Mouse (Mus musculus) cerebellum, adult 2 months (tissue): ENCODE data around the gene 2310011J03Rik. TPM values are rescaled to one million over a fixed set of nuclear protein-coding genes. Genes with fewer than 3 reads are reported as not detected.

ENCODE experiments used
- DNase-seq, 2 experiments: peaks; one replicate each; pipeline ENCODE4 v3.0.0; 2021
- H3K27ac ChIP-seq: fragments of 200-500 bp; 2 replicates; pipeline ENCODE4 v1.5.1; 2012; ENCODE audit warnings: low read length, control low read depth, inconsistent platforms; ENCODE audit not compliant: insufficient read depth
- H3K27me3 ChIP-seq: fragments of 200-500 bp; 2 replicates; pipeline ENCODE4 v1.6.1; 2012; ENCODE audit warnings: inconsistent platforms, mild to moderate bottlenecking, low read length, moderate library complexity; ENCODE audit not compliant: control insufficient read depth, insufficient read depth
- H3K4me1 ChIP-seq: fragments of 200-500 bp; 2 replicates; pipeline ENCODE4 v1.6.1; 2011; ENCODE audit warnings: low read length; ENCODE audit not compliant: control insufficient read depth, insufficient read depth
- H3K4me3 ChIP-seq: fragments of 200-500 bp; replicated peaks from 2 replicates; pipeline ENCODE3; 2011; ENCODE audit warnings: mild to moderate bottlenecking, low read depth, low read length, control low read depth; ENCODE audit not compliant: insufficient read depth
- CTCF ChIP-seq: fragments of 200-500 bp; IDR thresholded peaks from 2 replicates; pipeline ENCODE4 v1.5.1; 2011; ENCODE audit warnings: low read depth, mild to moderate bottlenecking, control low read depth, low read length, moderate library complexity, borderline replicate concordance; ENCODE audit not compliant: insufficient read depth
- POLR2A ChIP-seq: fragments of 200-500 bp; IDR thresholded peaks from 2 replicates; pipeline ENCODE4 v1.6.1; 2011; ENCODE audit warnings: low read length, control low read depth, borderline replicate concordance; ENCODE audit not compliant: insufficient read depth
- WGBS: fragments of 180-500 bp; shearing (Covaris S2); methylation state at CpG from one replicate; pipeline ENCODE4 v1.1.7; 2018; 5-methylcytosine and 5-hydroxymethylcytosine counted together
- polyA plus RNA-seq: library from polyadenylated mRNA; depleted of rRNA; stranded (reverse); fragments of >200 nt; gene quantifications from 2 replicates; pipeline ENCODE4 v1.2.3, GENCODE M21; 2012

The 2310011J03Rik gene
- polyA plus RNA-seq, 1 experiment: 51.1 TPM

DNA sequence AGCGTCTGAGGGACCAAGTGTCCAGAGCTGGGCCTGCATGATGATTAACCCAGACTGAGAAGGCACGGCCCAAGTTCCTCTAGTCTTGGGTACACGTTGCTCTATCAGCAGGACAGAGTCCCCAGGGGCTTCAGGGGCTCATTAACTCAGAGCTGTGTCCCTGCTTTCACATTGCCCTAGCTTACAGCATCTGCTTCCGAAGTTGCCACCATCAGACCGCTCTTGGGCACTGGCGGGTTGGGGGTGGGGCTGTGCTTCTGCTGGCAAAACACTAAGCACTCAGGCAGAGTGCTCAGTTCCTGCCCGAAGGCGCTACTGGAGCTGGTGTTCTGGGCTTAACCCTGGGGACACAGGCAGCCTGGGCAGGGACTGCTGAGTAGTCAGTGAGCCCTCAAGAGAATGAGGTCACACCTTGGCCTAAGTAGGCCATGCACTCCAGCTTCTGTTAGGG is 38.4 kb downstream of the 2310011J03Rik start:
- no peak for TF ChIP-seq POLR2A
- TF ChIP-seq CTCF: no peak
- DNase-seq: peak; percentile 54 to 61
- H3K27me3 ChIP-seq: no peaks in the 10 kb centered on the region
- peak overlapping the region; percentile 46 for H3K27ac ChIP-seq
- no peak overlapping the region for H3K4me3 ChIP-seq
- WGBS: 24% methylated on average over 8 of the region's 8 CpGs
- H3K4me1 ChIP-seq: peaks cover 35% of the 10 kb centered on the region

DNA sequence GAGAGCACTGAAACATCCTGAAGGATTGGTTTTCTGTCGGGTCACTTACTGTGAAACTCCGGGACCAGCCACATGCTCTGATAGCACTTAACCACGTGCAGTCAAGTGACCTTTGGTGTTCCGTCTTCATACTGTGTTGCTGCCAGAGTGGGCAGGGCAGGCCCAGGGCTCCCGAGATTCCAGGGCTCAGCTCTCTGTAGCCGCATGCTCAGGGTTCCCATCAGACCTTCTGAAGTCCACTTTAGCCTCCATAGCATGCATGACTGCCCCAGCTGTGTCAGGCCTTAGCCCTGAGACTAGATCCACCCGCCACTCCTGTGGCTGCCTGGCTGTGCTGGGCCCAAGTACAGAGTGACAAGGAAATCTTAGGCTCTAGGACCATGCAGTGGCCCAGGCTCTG is 39.0 kb downstream of the 2310011J03Rik start:
- TF ChIP-seq CTCF (no peak), POLR2A (no peak)
- Histone ChIP-seq H3K4me3 (no peak overlapping the region), H3K27ac (peak overlapping the region; percentile 46; the same call in 1 of the 2 replicates), H3K4me1 (peaks cover 35% of the 10 kb centered on the region), H3K27me3 (no peaks in the 10 kb centered on the region)
- 50% methylated on average over 7 of the region's 7 CpGs for WGBS
- DNase-seq: no peak

DNA sequence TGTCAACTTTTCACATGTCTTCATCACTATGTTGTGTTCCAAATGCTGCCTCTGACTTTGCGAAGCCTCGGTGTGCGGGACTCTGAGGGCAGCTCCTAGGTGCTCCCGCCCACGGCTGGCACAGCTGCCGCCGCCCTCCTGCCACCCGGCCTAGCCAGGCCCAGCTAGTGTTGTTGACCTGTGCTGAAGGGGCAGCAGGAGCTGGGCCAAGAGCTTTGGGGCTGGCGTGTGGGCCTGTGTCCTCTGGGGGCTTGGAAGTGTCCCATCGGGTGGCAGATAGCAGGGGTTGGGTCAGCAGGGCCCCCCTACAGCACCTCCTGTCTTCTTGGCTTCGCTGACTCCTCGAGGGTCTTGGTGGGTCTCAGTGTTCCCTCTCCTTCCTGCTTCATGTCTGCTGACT is 41.1 kb downstream of the 2310011J03Rik start:
- no peak overlapping the region for H3K4me3 ChIP-seq
- TF ChIP-seq POLR2A (no peak), CTCF (no peak)
- WGBS: 81% methylated on average over 12 of the region's 12 CpGs
- H3K4me1 ChIP-seq: peaks cover 33% of the 10 kb centered on the region
- DNase-seq: no peak
- no peak overlapping the region for H3K27ac ChIP-seq
- H3K27me3 ChIP-seq: no peaks in the 10 kb centered on the region

DNA sequence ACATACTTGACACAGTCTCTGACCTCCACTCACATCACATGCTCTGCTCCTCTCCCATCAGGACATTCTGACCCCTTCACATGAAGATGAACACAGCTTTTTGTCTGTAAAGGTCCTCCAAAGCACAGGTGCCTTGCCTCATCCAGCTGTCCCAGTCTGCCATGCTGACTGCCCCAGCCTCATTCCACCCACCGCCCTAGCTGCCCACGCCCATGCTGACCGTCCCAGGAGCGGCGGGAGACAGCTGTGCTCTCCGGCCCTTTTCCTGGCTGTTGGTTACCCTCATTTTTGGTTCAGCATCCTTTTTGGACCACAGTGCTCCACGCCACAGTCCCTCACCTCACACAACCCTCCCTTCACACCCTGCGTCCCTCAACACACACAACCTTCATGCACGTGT is 41.9 kb downstream of the 2310011J03Rik start:
- DNase-seq: no peak
- Histone ChIP-seq H3K4me3 (no peak overlapping the region), H3K4me1 (peaks cover 34% of the 10 kb centered on the region), H3K27ac (no peak overlapping the region), H3K27me3 (no peaks in the 10 kb centered on the region)
- TF ChIP-seq CTCF: no peak
- TF ChIP-seq POLR2A: no peak
- 90% methylated on average over 9 of the region's 9 CpGs for WGBS

DNA sequence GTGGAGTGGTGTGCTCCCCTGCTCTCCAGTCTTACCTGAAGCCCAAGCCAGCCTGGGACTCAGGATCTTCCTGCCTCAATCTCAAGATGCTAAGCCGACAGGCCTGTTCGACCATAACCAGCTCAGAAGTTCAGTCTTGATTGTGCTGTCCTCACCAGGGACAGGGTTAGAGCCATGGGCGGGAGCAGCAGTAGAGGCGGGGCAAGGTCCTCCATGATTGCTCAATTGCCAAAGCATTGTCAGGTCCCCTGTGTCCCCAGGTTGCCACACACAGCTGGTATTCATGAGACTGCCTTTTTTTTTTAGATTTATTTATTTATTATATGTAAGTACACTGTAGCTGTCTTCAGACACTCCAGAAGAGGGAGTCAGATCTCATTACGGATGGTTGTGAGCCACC is 44.1 kb downstream of the 2310011J03Rik start:
- DNase-seq: no peak
- Histone ChIP-seq H3K27ac (no peak overlapping the region), H3K4me1 (peaks cover 28% of the 10 kb centered on the region), H3K27me3 (no peaks in the 10 kb centered on the region), H3K4me3 (no peak overlapping the region)
- 81% methylated on average over 5 of the region's 5 CpGs for WGBS
- TF ChIP-seq CTCF: no peak
- TF ChIP-seq POLR2A: no peak

DNA sequence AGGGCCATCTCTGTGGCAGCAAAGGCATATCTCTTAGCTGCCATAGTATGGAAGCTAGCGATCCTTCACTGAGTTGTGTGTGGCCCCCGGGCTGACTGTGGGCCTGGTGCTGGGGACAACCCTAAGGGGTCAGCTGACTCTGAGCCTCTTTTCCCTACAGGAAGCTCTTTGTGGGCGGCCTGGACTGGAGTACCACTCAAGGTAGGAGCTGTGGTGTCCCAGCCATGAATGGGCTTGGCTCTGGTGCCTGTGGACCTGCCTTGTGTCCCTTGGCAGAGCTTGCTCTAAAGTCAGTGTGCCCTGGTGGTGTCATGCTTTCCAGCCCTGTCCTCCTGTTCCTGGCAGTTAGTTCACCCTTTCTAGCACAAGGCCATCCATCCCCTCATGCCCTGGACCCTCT is 46.5 kb downstream of the 2310011J03Rik start:
- TF ChIP-seq POLR2A: no peak
- no peak for TF ChIP-seq CTCF
- DNase-seq: no peak
- 70% methylated on average over 3 of the region's 3 CpGs for WGBS
- Histone ChIP-seq H3K27ac (no peak overlapping the region), H3K27me3 (no peaks in the 10 kb centered on the region), H3K4me3 (no peak overlapping the region), H3K4me1 (peaks cover 40% of the 10 kb centered on the region)

DNA sequence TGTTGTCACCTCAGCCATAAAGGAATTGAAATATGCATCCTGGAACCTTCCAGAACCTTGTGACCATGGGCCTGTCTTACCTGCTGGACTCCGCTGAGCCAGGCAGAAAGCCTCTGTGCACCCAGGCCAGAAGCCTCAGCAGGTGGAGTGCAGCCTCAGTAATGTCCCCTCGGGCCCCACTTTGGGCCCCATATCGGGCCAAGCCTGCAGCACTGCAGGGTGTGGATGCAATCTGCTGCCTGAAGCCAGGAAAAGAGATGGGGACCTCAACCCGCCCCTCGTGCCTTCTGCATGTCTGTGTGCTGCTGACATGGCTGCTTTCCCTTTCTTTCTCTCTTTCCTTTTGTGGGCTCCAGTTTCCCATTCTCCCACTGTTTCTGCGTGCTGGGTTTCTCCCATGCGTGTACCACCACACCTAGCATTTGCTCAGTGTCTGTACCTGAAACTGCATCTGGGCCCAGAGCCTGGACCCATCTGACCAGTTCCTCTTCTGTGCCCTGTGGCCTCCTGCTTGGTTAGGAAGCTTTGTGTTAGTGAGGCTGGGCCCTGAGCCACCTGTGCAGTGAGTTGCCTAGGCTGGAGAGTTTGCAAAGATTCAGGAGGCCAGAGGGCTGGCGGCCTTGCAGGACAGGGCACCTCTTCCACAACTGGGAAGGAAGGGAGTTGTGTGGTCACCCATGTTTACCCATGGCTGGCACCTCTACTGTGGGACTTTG is 48.3 kb downstream of the 2310011J03Rik start:
- no peaks in the 10 kb centered on the region for H3K27me3 ChIP-seq
- 36% methylated on average over 8 of the region's 8 CpGs for WGBS
- TF ChIP-seq CTCF (no peak), POLR2A (no peak)
- H3K4me3 ChIP-seq: peak overlapping the region; percentile 2
- DNase-seq: no peak
- H3K4me1 ChIP-seq: peaks cover 48% of the 10 kb centered on the region
- peak overlapping the region; percentile 64 for H3K27ac ChIP-seq

DNA sequence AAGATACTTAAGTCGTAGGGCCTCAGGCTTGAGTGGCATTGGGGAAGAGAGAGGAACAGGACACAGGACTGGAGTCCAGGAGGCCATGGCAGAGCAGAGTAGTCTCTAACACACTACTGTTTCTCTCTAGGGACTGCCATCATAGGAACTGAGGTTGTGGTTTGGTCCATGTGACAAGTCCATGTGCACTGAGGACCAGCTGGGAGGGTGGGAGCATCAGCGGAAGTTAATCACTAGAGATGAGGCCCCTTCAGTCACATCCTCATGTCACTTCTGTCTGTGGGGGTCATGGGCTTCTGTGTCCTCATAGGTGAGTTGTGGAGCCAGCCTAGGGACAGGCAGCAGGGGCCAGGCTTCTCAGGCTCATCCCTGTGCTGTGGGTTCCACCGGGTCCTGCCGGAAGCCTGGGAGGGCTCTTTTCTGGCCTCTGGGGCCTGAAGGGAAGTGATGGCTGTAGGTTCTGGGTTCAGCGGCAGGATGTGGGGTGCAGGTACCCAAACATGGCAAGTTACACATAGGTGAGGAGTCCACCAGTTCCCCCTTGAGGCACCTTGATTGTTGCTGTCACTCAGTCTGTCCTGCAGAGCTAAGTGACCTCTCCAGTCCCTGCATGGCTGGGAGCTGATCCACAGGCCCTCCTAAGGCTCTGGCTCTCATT is 49.0 kb downstream of the 2310011J03Rik start:
- H3K27ac ChIP-seq: peak overlapping the region; percentile 64
- H3K4me1 ChIP-seq: peaks cover 48% of the 10 kb centered on the region
- no peaks in the 10 kb centered on the region for H3K27me3 ChIP-seq
- WGBS: 31% methylated on average over 5 of the region's 5 CpGs
- H3K4me3 ChIP-seq: peak overlapping the region; percentile 2
- no peak for DNase-seq
- TF ChIP-seq CTCF (no peak), POLR2A (no peak)
